Mouse (Mus musculus): ENCODE results near the gene Nrsn1. TPM values are rescaled to one million over a fixed set of nuclear protein-coding genes. Genes with fewer than 3 reads are reported as not detected.

The Nrsn1 gene
- polyA plus RNA-seq, 1 experiment = not detected

- 24% methylated on average over 2 of the region's 2 CpGs for WGBS
- no peak overlapping the region for H3K27ac ChIP-seq (ENCODE audit: insufficient read depth, low read length)
- DNase-seq (ENCODE audit: low read depth in 1 of 2, low spot score in 2 of 2) = no peak
Observed at GRCm38 (mm10) chr13:25269039-25269438, 1.3 kb downstream of the Nrsn1 start.

GRCm38 (mm10) chr13:25262748-25263147 is 7.6 kb downstream of the Nrsn1 start:
- no peaks in the 10 kb centered on the region for H3K27me3 ChIP-seq (ENCODE audit: control insufficient read depth, insufficient read depth, low read length)
- DNase-seq (ENCODE audit: low read depth in 1 of 2, low spot score in 2 of 2) = no peak
- H3K27ac ChIP-seq (ENCODE audit: insufficient read depth, low read length) = no peak overlapping the region
- no peak for TF ChIP-seq CTCF (IDR thresholded peaks at IDR 0.05; ENCODE audit: extremely low read depth, insufficient read depth, insufficient read length, insufficient replicate concordance)
- no peak for TF ChIP-seq POLR2A (IDR thresholded peaks at IDR 0.05; ENCODE audit: low read depth, low read length)
- no peak overlapping the region for H3K4me3 ChIP-seq (ENCODE audit: extremely low read depth, insufficient read depth, insufficient read length)
- WGBS = 82% methylated on average over 4 of the region's 4 CpGs
- H3K4me1 ChIP-seq (ENCODE audit: control insufficient read depth, insufficient read depth, insufficient read length) = no peaks in the 10 kb centered on the region
- H3K36me3 ChIP-seq (ENCODE audit: control insufficient read depth, insufficient read depth, low read length) = no peaks in the 10 kb centered on the region

More at GRCm38 (mm10) chr13:25269039-25269438, 1.3 kb downstream of the Nrsn1 start:
- Histone ChIP-seq H3K36me3 (ENCODE audit: control insufficient read depth, insufficient read depth, low read length) (no peaks in the 10 kb centered on the region), H3K4me3 (ENCODE audit: extremely low read depth, insufficient read depth, insufficient read length) (no peak overlapping the region), H3K27me3 (ENCODE audit: control insufficient read depth, insufficient read depth, low read length) (no peaks in the 10 kb centered on the region), H3K4me1 (ENCODE audit: control insufficient read depth, insufficient read depth, insufficient read length) (no peaks in the 10 kb centered on the region)
- TF ChIP-seq CTCF (IDR thresholded peaks at IDR 0.05; ENCODE audit: extremely low read depth, insufficient read depth, insufficient read length, insufficient replicate concordance) (no peak), POLR2A (IDR thresholded peaks at IDR 0.05; ENCODE audit: low read depth, low read length) (no peak)

GRCm38 (mm10) chr13:25257608-25258007 is 12.7 kb downstream of the Nrsn1 start:
- Histone ChIP-seq H3K4me3 (ENCODE audit: extremely low read depth, insufficient read depth, insufficient read length) (no peak overlapping the region), H3K4me1 (ENCODE audit: control insufficient read depth, insufficient read depth, insufficient read length) (no peaks in the 10 kb centered on the region), H3K36me3 (ENCODE audit: control insufficient read depth, insufficient read depth, low read length) (no peaks in the 10 kb centered on the region), H3K27ac (ENCODE audit: insufficient read depth, low read length) (no peak overlapping the region), H3K27me3 (ENCODE audit: control insufficient read depth, insufficient read depth, low read length) (no peaks in the 10 kb centered on the region)
- DNase-seq (ENCODE audit: low read depth in 1 of 2, low spot score in 2 of 2) = no peak
- WGBS = 80% methylated on average over 6 of the region's 6 CpGs
- no peak for TF ChIP-seq POLR2A (IDR thresholded peaks at IDR 0.05; ENCODE audit: low read depth, low read length)
- no peak for TF ChIP-seq CTCF (IDR thresholded peaks at IDR 0.05; ENCODE audit: extremely low read depth, insufficient read depth, insufficient read length, insufficient replicate concordance)

- Histone ChIP-seq H3K4me3 (ENCODE audit: extremely low read depth, insufficient read depth, insufficient read length) (no peak overlapping the region), H3K36me3 (ENCODE audit: control insufficient read depth, insufficient read depth, low read length) (no peaks in the 10 kb centered on the region), H3K27ac (ENCODE audit: insufficient read depth, low read length) (no peak overlapping the region), H3K4me1 (ENCODE audit: control insufficient read depth, insufficient read depth, insufficient read length) (no peaks in the 10 kb centered on the region), H3K27me3 (ENCODE audit: control insufficient read depth, insufficient read depth, low read length) (no peaks in the 10 kb centered on the region)
- no peak for DNase-seq (ENCODE audit: low read depth in 1 of 2, low spot score in 2 of 2)
- TF ChIP-seq CTCF (IDR thresholded peaks at IDR 0.05; ENCODE audit: extremely low read depth, insufficient read depth, insufficient read length, insufficient replicate concordance) = no peak
- TF ChIP-seq POLR2A (IDR thresholded peaks at IDR 0.05; ENCODE audit: low read depth, low read length) = no peak
- 82% methylated on average over 9 of the region's 9 CpGs for WGBS
Observed at GRCm38 (mm10) chr13:25254478-25255263, 15.6 kb downstream of the Nrsn1 start.

GRCm38 (mm10) chr13:25251893-25252292 is 18.4 kb downstream of the Nrsn1 start:
- TF ChIP-seq POLR2A (IDR thresholded peaks at IDR 0.05; ENCODE audit: low read depth, low read length) (no peak), CTCF (IDR thresholded peaks at IDR 0.05; ENCODE audit: extremely low read depth, insufficient read depth, insufficient read length, insufficient replicate concordance) (no peak)
- 88% methylated on average over 1 of the region's 1 CpGs for WGBS

GRCm38 (mm10) chr13:25220186-25220787 is 50.0 kb downstream of the Nrsn1 start:
- Histone ChIP-seq H3K27ac (ENCODE audit: insufficient read depth, low read length) (no peak overlapping the region), H3K36me3 (ENCODE audit: control insufficient read depth, insufficient read depth, low read length) (no peaks in the 10 kb centered on the region), H3K27me3 (ENCODE audit: control insufficient read depth, insufficient read depth, low read length) (no peaks in the 10 kb centered on the region), H3K4me1 (ENCODE audit: control insufficient read depth, insufficient read depth, insufficient read length) (no peaks in the 10 kb centered on the region), H3K4me3 (ENCODE audit: extremely low read depth, insufficient read depth, insufficient read length) (no peak overlapping the region)
- 76% methylated on average over 5 of the region's 5 CpGs for WGBS
- no peak for TF ChIP-seq POLR2A (IDR thresholded peaks at IDR 0.05; ENCODE audit: low read depth, low read length)
- no peak for TF ChIP-seq CTCF (IDR thresholded peaks at IDR 0.05; ENCODE audit: extremely low read depth, insufficient read depth, insufficient read length, insufficient replicate concordance)
- no peak for DNase-seq (ENCODE audit: low read depth in 1 of 2, low spot score in 2 of 2)

More at GRCm38 (mm10) chr13:25251893-25252292, 18.4 kb downstream of the Nrsn1 start:
- Histone ChIP-seq H3K4me3 (ENCODE audit: extremely low read depth, insufficient read depth, insufficient read length) (no peak overlapping the region), H3K36me3 (ENCODE audit: control insufficient read depth, insufficient read depth, low read length) (no peaks in the 10 kb centered on the region), H3K27me3 (ENCODE audit: control insufficient read depth, insufficient read depth, low read length) (no peaks in the 10 kb centered on the region), H3K4me1 (ENCODE audit: control insufficient read depth, insufficient read depth, insufficient read length) (no peaks in the 10 kb centered on the region), H3K27ac (ENCODE audit: insufficient read depth, low read length) (no peak overlapping the region)
- no peak for DNase-seq (ENCODE audit: low read depth in 1 of 2, low spot score in 2 of 2)

GRCm38 (mm10) chr13:25218394-25218793 is 51.9 kb downstream of the Nrsn1 start:
- no peak overlapping the region for H3K27ac ChIP-seq (ENCODE audit: insufficient read depth, low read length)
- no peaks in the 10 kb centered on the region for H3K36me3 ChIP-seq (ENCODE audit: control insufficient read depth, insufficient read depth, low read length)
- no peak overlapping the region for H3K4me3 ChIP-seq (ENCODE audit: extremely low read depth, insufficient read depth, insufficient read length)
- no peaks in the 10 kb centered on the region for H3K27me3 ChIP-seq (ENCODE audit: control insufficient read depth, insufficient read depth, low read length)
- H3K4me1 ChIP-seq (ENCODE audit: control insufficient read depth, insufficient read depth, insufficient read length) = no peaks in the 10 kb centered on the region
- WGBS = 83% methylated on average over 1 of the region's 1 CpGs
- TF ChIP-seq POLR2A (IDR thresholded peaks at IDR 0.05; ENCODE audit: low read depth, low read length) (no peak), CTCF (IDR thresholded peaks at IDR 0.05; ENCODE audit: extremely low read depth, insufficient read depth, insufficient read length, insufficient replicate concordance) (no peak)
- DNase-seq (ENCODE audit: low read depth in 1 of 2, low spot score in 2 of 2) = no peak
